Mouse (Mus musculus) cerebellum, adult 2 months (tissue): ENCODE results near the gene Slc25a13.

Source experiments
- CTCF ChIP-seq: fragments of 200-500 bp; IDR thresholded peaks from 2 replicates; pipeline ENCODE4 v1.5.1; 2011; ENCODE audit warnings: low read depth, mild to moderate bottlenecking, control low read depth, low read length, moderate library complexity, borderline replicate concordance; ENCODE audit not compliant: insufficient read depth
- POLR2A ChIP-seq: fragments of 200-500 bp; IDR thresholded peaks from 2 replicates; pipeline ENCODE4 v1.6.1; 2011; ENCODE audit warnings: low read length, control low read depth, borderline replicate concordance; ENCODE audit not compliant: insufficient read depth

- no peak for TF ChIP-seq CTCF
- TF ChIP-seq POLR2A = no peak
These were observed 19.6 kb downstream of the Slc25a13 start for GRCm38 (mm10) chr6:6197339-6197738.
